Mouse (Mus musculus) Muller cell, postnatal 12 days (primary cell): ENCODE data around the gene Foxp1.

Experiments
- DNase-seq: peaks from one replicate; pipeline ENCODE4 v3.0.0-alpha.2; 2015; ENCODE audit errors: inconsistent ontology term

Gene Foxp1

GRCm38 (mm10) chr6:99096776-99097166 lies 425.8 kb downstream of the Foxp1 start:
- no peak for DNase-seq

- peak; percentile 42 for DNase-seq
Observed at GRCm38 (mm10) chr6:99096105-99096775, 426.3 kb downstream of the Foxp1 start.

GRCm38 (mm10) chr6:99095185-99096104 lies 427.1 kb downstream of the Foxp1 start:
- DNase-seq = peak; percentile 44

GRCm38 (mm10) chr6:99094339-99094989 lies 428.1 kb downstream of the Foxp1 start:
- DNase-seq = peak; percentile 46

- DNase-seq = no peak
Observed at GRCm38 (mm10) chr6:99093856-99094255, 428.7 kb downstream of the Foxp1 start.

GRCm38 (mm10) chr6:99093208-99093607 lies 429.3 kb downstream of the Foxp1 start:
- DNase-seq = no peak

- no peak for DNase-seq
Observed at GRCm38 (mm10) chr6:99091799-99092198, 430.7 kb downstream of the Foxp1 start.

- DNase-seq = no peak
Observed at GRCm38 (mm10) chr6:99087598-99087997, 434.9 kb downstream of the Foxp1 start.

- DNase-seq = no peak
Observed at GRCm38 (mm10) chr6:99084956-99085355, 437.6 kb downstream of the Foxp1 start.

- no peak for DNase-seq
Observed at GRCm38 (mm10) chr6:99081259-99081658, 441.3 kb downstream of the Foxp1 start.

GRCm38 (mm10) chr6:99079041-99079835 lies 443.3 kb downstream of the Foxp1 start:
- DNase-seq = no peak

GRCm38 (mm10) chr6:99078089-99078488 lies 444.4 kb downstream of the Foxp1 start:
- no peak for DNase-seq

GRCm38 (mm10) chr6:99073303-99074271 lies 448.9 kb downstream of the Foxp1 start:
- DNase-seq = no peak

GRCm38 (mm10) chr6:99070710-99071109 lies 451.8 kb downstream of the Foxp1 start:
- no peak for DNase-seq

- DNase-seq = no peak
Observed at GRCm38 (mm10) chr6:99069726-99070125, 452.8 kb downstream of the Foxp1 start.

GRCm38 (mm10) chr6:99065569-99066353 lies 456.8 kb downstream of the Foxp1 start:
- DNase-seq = peak; percentile 49

- DNase-seq = no peak
Observed at GRCm38 (mm10) chr6:99063982-99064484, 458.5 kb downstream of the Foxp1 start.

- DNase-seq = no peak
Observed at GRCm38 (mm10) chr6:99062931-99063330, 459.6 kb downstream of the Foxp1 start.

GRCm38 (mm10) chr6:99058688-99059087 lies 463.8 kb downstream of the Foxp1 start:
- no peak for DNase-seq
